Mouse (Mus musculus): ENCODE measurements around the gene Lrrc36. TPM values are rescaled to one million over a fixed set of nuclear protein-coding genes. Genes with fewer than 3 reads are reported as not detected.

The Lrrc36 gene
- polyA plus RNA-seq, 1 experiment: not detected

GRCm38 (mm10) chr8:105469041-105469695, 55.8 kb downstream of the Lrrc36 start:
- 27% methylated on average over 6 of the region's 6 CpGs for WGBS
- Histone ChIP-seq H3K27me3 (ENCODE audit: control insufficient read depth, insufficient read depth, low read length) (no peaks in the 10 kb centered on the region), H3K27ac (ENCODE audit: insufficient read depth, low read depth, low read length) (0 out of 2 replicates have a peak overlapping the region, but pooled peaks have one; percentile 4), H3K36me3 (ENCODE audit: control insufficient read depth, insufficient read depth, low read length) (no peaks in the 10 kb centered on the region; the same call in 1 of the 2 replicates), H3K4me3 (ENCODE audit: low read depth, low read length) (peak overlapping the region; percentile 5; the same call in 1 of the 2 replicates), H3K4me1 (ENCODE audit: control insufficient read depth, insufficient read depth, insufficient read length, low read length) (peaks cover 34% of the 10 kb centered on the region)
- TF ChIP-seq CTCF (IDR thresholded peaks at IDR 0.05; ENCODE audit: extremely low read depth, insufficient read length, insufficient replicate concordance, low read depth, low read length) (no peak), POLR2A (IDR thresholded peaks at IDR 0.05; ENCODE audit: low read depth, low read length) (no peak)

- Histone ChIP-seq H3K27me3 (ENCODE audit: control insufficient read depth, insufficient read depth, low read length) (no peaks in the 10 kb centered on the region), H3K27ac (ENCODE audit: insufficient read depth, low read depth, low read length) (0 out of 2 replicates have a peak overlapping the region, but pooled peaks have one; percentile 4), H3K4me3 (ENCODE audit: low read depth, low read length) (peak overlapping the region; percentile 5; the same call in 1 of the 2 replicates), H3K36me3 (ENCODE audit: control insufficient read depth, insufficient read depth, low read length) (no peaks in the 10 kb centered on the region; the same call in 1 of the 2 replicates), H3K4me1 (ENCODE audit: control insufficient read depth, insufficient read depth, insufficient read length, low read length) (peaks cover 40% of the 10 kb centered on the region)
- 61% methylated on average over 5 of the region's 5 CpGs for WGBS
- TF ChIP-seq CTCF (IDR thresholded peaks at IDR 0.05; ENCODE audit: extremely low read depth, insufficient read length, insufficient replicate concordance, low read depth, low read length): no peak
- no peak for TF ChIP-seq POLR2A (IDR thresholded peaks at IDR 0.05; ENCODE audit: low read depth, low read length)
These were observed 56.4 kb downstream of the Lrrc36 start for GRCm38 (mm10) chr8:105469816-105470215.

GRCm38 (mm10) chr8:105470262-105470661, 56.9 kb downstream of the Lrrc36 start:
- Histone ChIP-seq H3K4me1 (ENCODE audit: control insufficient read depth, insufficient read depth, insufficient read length, low read length) (peaks cover 40% of the 10 kb centered on the region), H3K27ac (ENCODE audit: insufficient read depth, low read depth, low read length) (no peak overlapping the region), H3K27me3 (ENCODE audit: control insufficient read depth, insufficient read depth, low read length) (no peaks in the 10 kb centered on the region), H3K36me3 (ENCODE audit: control insufficient read depth, insufficient read depth, low read length) (no peaks in the 10 kb centered on the region; the same call in 1 of the 2 replicates), H3K4me3 (ENCODE audit: low read depth, low read length) (no peak overlapping the region)
- 71% methylated on average over 5 of the region's 5 CpGs for WGBS
- TF ChIP-seq POLR2A (IDR thresholded peaks at IDR 0.05; ENCODE audit: low read depth, low read length): no peak
- TF ChIP-seq CTCF (IDR thresholded peaks at IDR 0.05; ENCODE audit: extremely low read depth, insufficient read length, insufficient replicate concordance, low read depth, low read length): no peak

- WGBS: 25% methylated on average over 11 of the region's 11 CpGs
- Histone ChIP-seq H3K4me3 (ENCODE audit: low read depth, low read length) (peak overlapping the region; percentile 59), H3K4me1 (ENCODE audit: control insufficient read depth, insufficient read depth, insufficient read length, low read length) (peaks cover 40% of the 10 kb centered on the region)
These were observed 57.4 kb downstream of the Lrrc36 start for GRCm38 (mm10) chr8:105470681-105471313.

GRCm38 (mm10) chr8:105471314-105472015, 58.1 kb downstream of the Lrrc36 start, which contains the start of gene Tppp3:
Gene Tppp3 (minus strand): TSS chr8:105471526.
- Histone ChIP-seq H3K4me1 (ENCODE audit: control insufficient read depth, insufficient read depth, insufficient read length, low read length) (peaks cover 40% of the 10 kb centered on the region), H3K4me3 (ENCODE audit: low read depth, low read length) (peak within 1 kb of the TSS; percentile 59), H3K27ac (ENCODE audit: insufficient read depth, low read depth, low read length) (peak within 1 kb of the TSS; percentile 17; the same call in 1 of the 2 replicates), H3K36me3 (ENCODE audit: control insufficient read depth, insufficient read depth, low read length) (no peaks in the 10 kb centered on the region; the same call in 1 of the 2 replicates), H3K27me3 (ENCODE audit: control insufficient read depth, insufficient read depth, low read length) (no peaks in the 10 kb centered on the region)
- WGBS: 15% methylated on average over 25 of the region's 25 CpGs
- peak; percentile 47 for TF ChIP-seq CTCF (IDR thresholded peaks at IDR 0.05; ENCODE audit: extremely low read depth, insufficient read length, insufficient replicate concordance, low read depth, low read length)
- TF ChIP-seq POLR2A (IDR thresholded peaks at IDR 0.05; ENCODE audit: low read depth, low read length): peak; percentile 68; the same call in 1 of the 2 replicates

More at GRCm38 (mm10) chr8:105470681-105471313, 57.4 kb downstream of the Lrrc36 start:
- TF ChIP-seq CTCF (IDR thresholded peaks at IDR 0.05; ENCODE audit: extremely low read depth, insufficient read length, insufficient replicate concordance, low read depth, low read length) (no peak), POLR2A (IDR thresholded peaks at IDR 0.05; ENCODE audit: low read depth, low read length) (no peak)
- Histone ChIP-seq H3K27ac (ENCODE audit: insufficient read depth, low read depth, low read length) (peak overlapping the region; percentile 17; the same call in 1 of the 2 replicates), H3K27me3 (ENCODE audit: control insufficient read depth, insufficient read depth, low read length) (no peaks in the 10 kb centered on the region), H3K36me3 (ENCODE audit: control insufficient read depth, insufficient read depth, low read length) (no peaks in the 10 kb centered on the region; the same call in 1 of the 2 replicates)

GRCm38 (mm10) chr8:105472414-105472932, 59.1 kb downstream of the Lrrc36 start:
- H3K4me3 ChIP-seq (ENCODE audit: low read depth, low read length): no peak overlapping the region
- no peak for TF ChIP-seq CTCF (IDR thresholded peaks at IDR 0.05; ENCODE audit: extremely low read depth, insufficient read length, insufficient replicate concordance, low read depth, low read length)
- no peak for TF ChIP-seq POLR2A (IDR thresholded peaks at IDR 0.05; ENCODE audit: low read depth, low read length)

More at GRCm38 (mm10) chr8:105472414-105472932, 59.1 kb downstream of the Lrrc36 start:
- Histone ChIP-seq H3K27me3 (ENCODE audit: control insufficient read depth, insufficient read depth, low read length) (no peaks in the 10 kb centered on the region), H3K27ac (ENCODE audit: insufficient read depth, low read depth, low read length) (no peak overlapping the region), H3K36me3 (ENCODE audit: control insufficient read depth, insufficient read depth, low read length) (no peaks in the 10 kb centered on the region), H3K4me1 (ENCODE audit: control insufficient read depth, insufficient read depth, insufficient read length, low read length) (peaks cover 40% of the 10 kb centered on the region)
- 88% methylated on average over 23 of the region's 23 CpGs for WGBS
